Mouse (Mus musculus) thymus, adult 2 months (tissue): ENCODE measurements around the gene Btf3.

Experiments
- CTCF ChIP-seq: fragments of 200-500 bp; IDR thresholded peaks from 2 replicates; pipeline ENCODE4 v1.5.1; 2012; ENCODE audit warnings: mild to moderate bottlenecking, control low read depth, low read length, moderate library complexity, borderline replicate concordance; ENCODE audit not compliant: control insufficient read depth, poor library complexity, insufficient read depth; ENCODE audit errors: extremely low read depth
- POLR2A ChIP-seq: fragments of 200-500 bp; IDR thresholded peaks from 2 replicates; pipeline ENCODE4 v1.6.1; 2012; ENCODE audit warnings: mild to moderate bottlenecking, low read length, control low read depth, moderate library complexity; ENCODE audit not compliant: control insufficient read depth, poor library complexity, insufficient read depth; ENCODE audit errors: extremely low read depth

DNA sequence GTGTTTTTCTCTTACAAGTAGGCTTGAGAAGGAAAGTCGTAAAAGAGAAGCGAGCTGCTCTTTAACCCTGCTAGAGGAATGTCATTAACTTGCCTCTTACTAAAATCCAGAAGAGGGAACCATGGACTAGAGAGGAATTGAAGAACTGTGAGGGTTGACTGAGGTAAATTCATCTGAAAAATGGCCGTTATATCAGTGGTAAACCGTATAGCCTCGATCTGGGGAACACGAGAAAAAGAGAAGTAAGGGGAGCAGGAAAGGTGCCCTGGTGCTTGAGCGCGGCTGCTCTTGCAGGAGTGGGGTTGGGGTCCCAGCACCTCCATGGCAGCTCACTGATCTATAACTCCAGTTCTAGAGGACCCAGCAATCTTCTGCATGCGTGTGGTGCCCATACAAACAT lies 42.8 kb downstream of the Btf3 start:
- no peak for TF ChIP-seq CTCF
- TF ChIP-seq POLR2A = no peak
